In genomic region chr6:113076012-113076685, GRCm38 (mm10) we compare ENCODE assay signal across 8 mouse cellular contexts. TPM values are rescaled to one million over a fixed set of nuclear protein-coding genes. Genes with fewer than 3 reads are reported as not detected.
A peak's percentile ranks its signal among the peaks of the same experiment; 100 is the strongest.
DNase-seq lines count a peak whose midpoint lies in the region; ATAC-seq lines count a peak whose summit lies in the region.

No protein-coding gene starts in this region.

- H3K36me3 ChIP-seq in hindbrain, embryonic 12.5 days: no peaks in the 10 kb centered on the region

- peak overlapping the region; percentile 94 for H3K4me2 ChIP-seq in hindbrain, embryonic 12.5 days (replicated peaks)

- no peaks in the 10 kb centered on the region for H3K27me3 ChIP-seq in hindbrain, embryonic 12.5 days

- no peaks in the 10 kb centered on the region for H3K9me3 ChIP-seq in hindbrain, embryonic 12.5 days (replicated peaks)

- peak overlapping the region; percentile 99 for H3K27ac ChIP-seq in hindbrain, embryonic 12.5 days

- H3K4me1 ChIP-seq in hindbrain, embryonic 12.5 days: peaks cover 29% of the 10 kb centered on the region

- peak; percentile 98 for DNase-seq in NIH3T3 (ENCODE audit: low read depth)
- DNase-seq in cerebellum, adult 9-11 months: peak; percentile 96
- peak; percentile 92 to 93 for DNase-seq in frontal cortex, postnatal 10 days (ENCODE audit: low spot score in 2 of 2)
- DNase-seq in layer of hippocampus, postnatal 14 days (ENCODE audit: low spot score in 2 of 2): peak; percentile 86 to 93
- DNase-seq in lung, postnatal 14 days: peak; percentile 95
- peak; percentile 99 for DNase-seq in retina, postnatal 1 day
- DNase-seq in urinary bladder, adult 18-20 months (ENCODE audit: low spot score in 2 of 2): peak; percentile 92 to 95

- under 1% methylated on average over 52 of the region's 55 CpGs for WGBS in hindbrain, embryonic 12.5 days

- peak overlapping the region; percentile 98 for H3K9ac ChIP-seq in hindbrain, embryonic 12.5 days

- H3K4me3 ChIP-seq in hindbrain, embryonic 12.5 days: peak overlapping the region; percentile 93

- peak; percentile 89 for ATAC-seq in hindbrain, embryonic 12.5 days (ENCODE audit: low FRiP score)

RNA-seq across cellular contexts. Expression of gene Setd5, which starts 1.0 kb away (rescaled TPM):
- polyA plus RNA-seq in hindbrain, embryonic 12.5 days (2016; fragmentation: Nextera tagmentation; extraction: Ambion mirVana): 67.1 and 74.1 TPM in 2 replicates
- 100 to 1,000 TPM; 116 to 125 TPM for total RNA-seq in layer of hippocampus, postnatal 14 days (2021)

RNA-seq across cellular contexts. Expression of gene Thumpd3, which starts 30.1 kb away (rescaled TPM):
- 56.6 and 63.3 TPM in 2 replicates for polyA plus RNA-seq in hindbrain, embryonic 12.5 days (2016; fragmentation: Nextera tagmentation; extraction: Ambion mirVana)
- total RNA-seq in layer of hippocampus, postnatal 14 days (2021): 10 to 100 TPM; 31.5 to 33.1 TPM

Comparison
In these comparisons a context has a peak if more than half of its experiments do, and no peak if none do; other contexts are left out.
1. Peak in every context shown above with its lines: DNase-seq, ATAC-seq, H3K4me3 ChIP-seq and H3K27ac ChIP-seq.